Mouse (Mus musculus) bone marrow, adult 2 months (tissue): Measurements from ENCODE around the gene Erf. TPM values are rescaled to one million over a fixed set of nuclear protein-coding genes. Genes with fewer than 3 reads are reported as not detected.

Experiments
- H3K27ac ChIP-seq: fragments of 200-500 bp; 2 replicates; pipeline ENCODE4 v1.5.1; 2012; ENCODE audit warnings: low read depth, mild to moderate bottlenecking, control low read depth, inconsistent platforms, low read length; ENCODE audit not compliant: control insufficient read depth, poor library complexity, insufficient read depth
- H3K4me1 ChIP-seq: fragments of 200-500 bp; 2 replicates; pipeline ENCODE4 v1.6.1; 2011; ENCODE audit warnings: low read length; ENCODE audit not compliant: control insufficient read depth, insufficient read depth
- H3K4me3 ChIP-seq: fragments of 200-500 bp; replicated peaks from 2 replicates; pipeline ENCODE3; 2011; ENCODE audit warnings: mild to moderate bottlenecking, low read depth, low read length, control low read depth; ENCODE audit not compliant: control insufficient read depth
- CTCF ChIP-seq: fragments of 200-500 bp; IDR thresholded peaks from 2 replicates; pipeline ENCODE4 v1.5.1; 2011; ENCODE audit warnings: low read length, control low read depth; ENCODE audit not compliant: control insufficient read depth, insufficient read depth
- POLR2A ChIP-seq: fragments of 200-500 bp; IDR thresholded peaks from 2 replicates; pipeline ENCODE4 v1.6.1; 2011; ENCODE audit warnings: low read depth, mild to moderate bottlenecking, control low read depth, low read length, borderline replicate concordance; ENCODE audit not compliant: control insufficient read depth
- WGBS: fragments of 180-500 bp; shearing (Covaris S2); methylation state at CpG from one replicate; pipeline ENCODE4 v1.1.7; 2018; 5-methylcytosine and 5-hydroxymethylcytosine counted together
- polyA plus RNA-seq: library from polyadenylated mRNA; stranded (reverse); fragments of >200 nt; gene quantifications from 2 replicates; pipeline ENCODE4 v1.2.4, GENCODE M21; 2011; ENCODE audit warnings: low replicate concordance; ENCODE audit not compliant: missing spikeins, insufficient read depth, insufficient read length

Erf gene
- polyA plus RNA-seq, 1 experiment: 14.6 TPM

GRCm38 (mm10) chr7:25209161-25209622 is 41.4 kb downstream of the Erf start:
- H3K4me3 ChIP-seq: peak overlapping the region; percentile 23
- peak overlapping the region; percentile 42 for H3K27ac ChIP-seq
- TF ChIP-seq POLR2A: no peak
- TF ChIP-seq CTCF: no peak
- H3K4me1 ChIP-seq: peaks cover 12% of the 10 kb centered on the region
- WGBS: 64% methylated on average over 3 of the region's 3 CpGs

- H3K4me1 ChIP-seq: peaks cover 8% of the 10 kb centered on the region
- 56% methylated on average over 16 of the region's 16 CpGs for WGBS
- peak overlapping the region; percentile 49 for H3K4me3 ChIP-seq
- H3K27ac ChIP-seq: peak overlapping the region; percentile 97
- TF ChIP-seq CTCF (0 out of 2 replicates have a peak, but pooled peaks have one; percentile 1), POLR2A (no peak)
Observed at GRCm38 (mm10) chr7:25206094-25206830, 44.3 kb downstream of the Erf start.

- peaks cover 8% of the 10 kb centered on the region for H3K4me1 ChIP-seq
- peak overlapping the region; percentile 49 for H3K4me3 ChIP-seq
Observed at GRCm38 (mm10) chr7:25205355-25206093, 45.0 kb downstream of the Erf start.

GRCm38 (mm10) chr7:25203624-25204023 is 46.9 kb downstream of the Erf start:
- no peak overlapping the region; the same call in 1 of the 2 replicates for H3K27ac ChIP-seq
- 62% methylated on average over 20 of the region's 20 CpGs for WGBS
- no peak overlapping the region for H3K4me3 ChIP-seq
- H3K4me1 ChIP-seq: peaks cover 3% of the 10 kb centered on the region
- TF ChIP-seq CTCF: no peak
- no peak; the same call in 1 of the 2 replicates for TF ChIP-seq POLR2A

More at GRCm38 (mm10) chr7:25205355-25206093, 45.0 kb downstream of the Erf start:
- WGBS: 15% methylated on average over 16 of the region's 16 CpGs
- peak overlapping the region; percentile 97 for H3K27ac ChIP-seq
- TF ChIP-seq CTCF (no peak), POLR2A (0 out of 2 replicates have a peak, but pooled peaks have one; percentile 37)

GRCm38 (mm10) chr7:25197384-25198018 is 53.1 kb downstream of the Erf start:
- Histone ChIP-seq H3K4me3 (no peak overlapping the region), H3K27ac (no peak overlapping the region), H3K4me1 (no peaks in the 10 kb centered on the region; the same call in 1 of the 2 replicates)
- TF ChIP-seq CTCF (no peak), POLR2A (no peak)
- 68% methylated on average over 10 of the region's 10 CpGs for WGBS

- no peaks in the 10 kb centered on the region; the same call in 1 of the 2 replicates for H3K4me1 ChIP-seq
- WGBS: 33% methylated on average over 9 of the region's 9 CpGs
- no peak overlapping the region for H3K4me3 ChIP-seq
- H3K27ac ChIP-seq: no peak overlapping the region
- TF ChIP-seq CTCF (no peak), POLR2A (no peak)
Observed at GRCm38 (mm10) chr7:25196107-25196506, 54.5 kb downstream of the Erf start.

- Histone ChIP-seq H3K4me3 (no peak overlapping the region), H3K27ac (no peak overlapping the region), H3K4me1 (no peaks in the 10 kb centered on the region; the same call in 1 of the 2 replicates)
- TF ChIP-seq CTCF: no peak
- TF ChIP-seq POLR2A: no peak
- 87% methylated on average over 3 of the region's 3 CpGs for WGBS
Observed at GRCm38 (mm10) chr7:25195148-25195547, 55.4 kb downstream of the Erf start.

Other genes starting within 250 kb of the Erf start
- gene Atp1a3, start 244.8 kb downstream of the Erf start, polyA plus RNA-seq: 6.1 and 13.9 TPM in 2 replicates
- gene Grik5, start 178.4 kb downstream of the Erf start, polyA plus RNA-seq: 7.3 and 9.7 TPM in 2 replicates
- 8.1 and 11.3 TPM in 2 replicates for gene Zfp574, start 178.2 kb downstream of the Erf start, polyA plus RNA-seq
- gene Pou2f2, start 71.0 kb downstream of the Erf start, polyA plus RNA-seq: 7.8 and 16.8 TPM in 2 replicates
- 66.5 and 109 TPM in 2 replicates for gene Dedd2, start 30.1 kb downstream of the Erf start, polyA plus RNA-seq
- gene Zfp526, start 29.3 kb downstream of the Erf start, polyA plus RNA-seq: 7.2 and 13.9 TPM in 2 replicates
- gene Gsk3a, start 12.9 kb downstream of the Erf start, polyA plus RNA-seq: 53.6 and 56.8 TPM in 2 replicates
- 174 and 292 TPM in 2 replicates for gene Cic, start 16.9 kb upstream of the Erf start, polyA plus RNA-seq
- gene Pafah1b3, start 47.2 kb upstream of the Erf start, polyA plus RNA-seq: 31.5 and 46.4 TPM in 2 replicates
- not detected in 2 replicates for gene Prr19, start 50.6 kb upstream of the Erf start, polyA plus RNA-seq
- gene Tmem145, start 55.3 kb upstream of the Erf start, polyA plus RNA-seq: not detected in 2 replicates
- gene Megf8, start 66.4 kb upstream of the Erf start, polyA plus RNA-seq: 3.0 and 5.7 TPM in 2 replicates
- gene Cnfn, start 119.0 kb upstream of the Erf start, polyA plus RNA-seq: not detected in 2 replicates
- gene Lipe, start 147.9 kb upstream of the Erf start, polyA plus RNA-seq: 195 and 311 TPM in 2 replicates
- not detected in 2 replicates for gene Cxcl17, start 162.1 kb upstream of the Erf start, polyA plus RNA-seq
- gene Ceacam1, start 226.8 kb upstream of the Erf start, polyA plus RNA-seq: 11.7 and 31.5 TPM in 2 replicates